ENCODE assay signal across 1 mouse cellular context in the genomic region with DNA sequence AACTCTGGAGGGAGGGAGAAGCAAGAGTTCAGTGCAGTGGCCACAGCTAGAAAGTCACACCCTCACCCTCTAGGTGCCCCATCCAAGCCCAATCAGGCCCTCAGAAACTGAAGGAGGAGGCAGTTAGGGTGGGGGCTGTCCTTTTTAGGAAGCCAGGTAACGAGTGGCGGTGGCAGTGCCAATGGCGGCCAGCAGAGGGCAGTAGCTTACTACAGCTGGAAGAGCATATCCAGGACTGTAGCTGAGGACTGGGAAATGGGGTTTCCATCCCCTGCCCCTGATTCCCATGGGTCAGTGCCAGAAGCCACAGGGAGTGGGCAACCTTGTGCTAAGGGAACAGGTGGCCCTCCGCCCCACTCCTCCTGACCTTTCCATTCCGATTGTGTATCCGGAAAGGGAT.
TF ChIP-seq lines count a peak whose summit lies in the region.

No protein-coding gene starts in this region.

TF ChIP-seq in CH12.LX, 34 proteins besides CTCF, POLR2A, EP300 and RAD21:
- TF ChIP-seq ELF1 (IDR thresholded peaks at IDR 0.05; ENCODE audit: low read depth, low read length) (peak; percentile 44; the same call in 1 of the 2 replicates), MAX (IDR thresholded peaks at IDR 0.05; ENCODE audit: low read length) (no peak; the same call in 1 of the 2 replicates), TBP (conservative IDR thresholded peaks at IDR 0.05; ENCODE audit: low read depth, low read length) (no peak), KAT2A (IDR thresholded peaks at IDR 0.05; ENCODE audit: insufficient replicate concordance, low read length) (no peak), BHLHE40 (IDR thresholded peaks at IDR 0.05; ENCODE audit: low read depth, low read length) (no peak), TCF12 (IDR thresholded peaks at IDR 0.05; ENCODE audit: low read depth, low read length) (peak; percentile 53; the same call in 1 of the 2 replicates), CHD1 (IDR thresholded peaks at IDR 0.05; ENCODE audit: low read depth, low read length) (peak; percentile 25; the same call in 1 of the 2 replicates), ZKSCAN1 (IDR thresholded peaks at IDR 0.05; ENCODE audit: borderline replicate concordance, low read depth, low read length) (no peak), ZNF384 (IDR thresholded peaks at IDR 0.05; ENCODE audit: low read depth, low read length) (no peak), IRF4 (IDR thresholded peaks at IDR 0.05; ENCODE audit: low read depth, low read length) (peak; percentile 74; the same call in 1 of the 2 replicates), E2F4 (IDR thresholded peaks at IDR 0.05; ENCODE audit: insufficient replicate concordance, low read depth, low read length) (no peak), JUND (conservative IDR thresholded peaks at IDR 0.05; ENCODE audit: low read depth, low read length) (no peak), ZC3H11A (IDR thresholded peaks at IDR 0.05; ENCODE audit: low read depth, low read length) (peak; percentile 96), MXI1 (IDR thresholded peaks at IDR 0.05; ENCODE audit: low read depth, low read length) (no peak), SMC3 (IDR thresholded peaks at IDR 0.05; ENCODE audit: low read depth, low read length) (peak; percentile 100), CHD2 (IDR thresholded peaks at IDR 0.05; ENCODE audit: low read length) (no peak), NELFE (IDR thresholded peaks at IDR 0.05; ENCODE audit: low read depth, low read length) (peak; percentile 20; the same call in 1 of the 2 replicates), MEF2A (IDR thresholded peaks at IDR 0.05; ENCODE audit: borderline replicate concordance, low read depth, low read length) (no peak; the same call in 1 of the 2 replicates), MAZ (IDR thresholded peaks at IDR 0.05; ENCODE audit: low read depth, low read length) (no peak), POLR2AphosphoS2 (IDR thresholded peaks at IDR 0.05; ENCODE audit: low read depth, low read length) (no peak), SIN3A (IDR thresholded peaks at IDR 0.05; ENCODE audit: low read length) (no peak), USF2 (conservative IDR thresholded peaks at IDR 0.05; ENCODE audit: low read depth, low read length) (no peak), ETS1 (conservative IDR thresholded peaks at IDR 0.05; ENCODE audit: low read depth, low read length) (no peak), MAFK (IDR thresholded peaks at IDR 0.05; ENCODE audit: insufficient replicate concordance, low read length) (no peak)
